Mouse (Mus musculus) cerebellum, adult 11-12 months (tissue): ENCODE measurements around the gene Dnmt3a.

Experiments
- DNase-seq: peaks from one replicate; pipeline ENCODE4 v3.0.0; 2022

Gene Dnmt3a

DNA sequence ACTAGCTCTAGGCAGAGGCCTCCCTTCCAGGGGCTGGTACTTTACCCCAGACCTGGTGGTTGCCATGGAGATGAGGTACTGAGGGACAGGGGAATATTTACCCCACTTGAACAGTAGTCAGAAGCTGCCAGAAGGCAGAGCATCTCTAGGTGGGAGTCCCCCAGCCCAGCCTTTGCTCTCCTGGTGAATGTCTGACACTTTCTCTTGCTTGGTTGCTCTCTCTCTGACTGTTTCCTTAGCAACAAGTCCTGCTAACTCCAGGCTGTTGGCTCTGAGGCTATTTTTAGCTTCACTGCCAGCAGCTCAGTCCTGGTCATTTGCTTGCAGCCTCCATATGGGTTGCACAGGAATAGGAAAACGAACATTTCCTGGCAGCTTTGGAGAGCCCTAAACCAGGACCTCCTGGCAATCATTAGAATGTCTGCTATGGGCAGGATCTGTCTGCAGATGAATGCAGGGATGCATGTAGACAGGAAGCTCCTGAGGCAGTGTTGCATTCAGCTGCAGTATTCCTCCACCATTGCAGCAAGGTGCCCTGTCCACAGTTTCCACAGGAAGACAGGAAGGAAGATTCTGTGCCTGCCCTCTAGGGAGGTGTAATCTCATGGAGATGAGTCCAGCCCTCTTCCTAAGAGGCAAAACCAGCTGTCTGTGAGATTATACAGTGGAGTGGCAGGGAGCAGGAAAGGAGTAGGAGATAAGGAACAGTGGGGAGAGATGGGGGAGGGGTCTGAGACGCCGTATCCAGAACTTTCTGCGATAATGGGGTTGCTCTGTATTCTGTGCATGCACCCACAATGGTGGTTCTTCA, 81.9 kb downstream of the Dnmt3a start:
- peak; percentile 88 for DNase-seq

DNA sequence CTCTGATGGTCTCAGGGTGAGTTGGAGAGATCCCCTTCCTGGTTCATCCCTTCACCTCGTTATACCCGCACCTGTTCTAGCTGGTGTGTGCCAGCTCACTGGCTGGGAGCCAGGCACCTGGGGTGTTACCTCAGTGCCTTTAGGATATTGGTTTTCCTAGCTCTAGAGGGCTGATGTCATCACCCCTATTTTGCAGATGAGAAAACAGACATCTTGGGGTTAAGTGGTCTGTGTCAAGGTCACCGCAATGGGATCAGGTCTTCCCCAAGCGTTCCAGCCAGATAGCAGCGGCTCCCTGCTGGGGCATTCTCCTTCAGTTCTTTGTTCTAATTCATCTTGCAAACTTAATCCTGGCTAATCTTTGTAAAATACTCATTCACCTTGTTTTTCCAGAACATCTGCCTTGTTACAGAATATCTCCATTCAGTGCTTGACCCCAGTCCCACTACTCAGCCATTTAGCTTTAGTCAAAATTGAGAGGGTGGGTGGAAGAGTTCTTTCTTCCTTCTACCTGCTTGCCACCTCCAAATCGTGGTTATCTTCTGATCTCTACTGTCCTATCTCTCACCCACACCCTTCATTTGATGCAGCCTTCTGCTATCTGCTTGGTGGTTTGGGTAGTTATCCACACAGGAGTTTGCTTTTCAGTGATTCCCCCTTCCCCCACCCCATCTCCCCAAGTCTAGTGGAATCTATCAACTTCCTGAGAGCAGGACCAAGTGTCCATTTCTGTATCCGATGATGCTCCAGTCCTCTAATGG, 84.2 kb downstream of the Dnmt3a start:
- DNase-seq, result peak; percentile 91

DNA sequence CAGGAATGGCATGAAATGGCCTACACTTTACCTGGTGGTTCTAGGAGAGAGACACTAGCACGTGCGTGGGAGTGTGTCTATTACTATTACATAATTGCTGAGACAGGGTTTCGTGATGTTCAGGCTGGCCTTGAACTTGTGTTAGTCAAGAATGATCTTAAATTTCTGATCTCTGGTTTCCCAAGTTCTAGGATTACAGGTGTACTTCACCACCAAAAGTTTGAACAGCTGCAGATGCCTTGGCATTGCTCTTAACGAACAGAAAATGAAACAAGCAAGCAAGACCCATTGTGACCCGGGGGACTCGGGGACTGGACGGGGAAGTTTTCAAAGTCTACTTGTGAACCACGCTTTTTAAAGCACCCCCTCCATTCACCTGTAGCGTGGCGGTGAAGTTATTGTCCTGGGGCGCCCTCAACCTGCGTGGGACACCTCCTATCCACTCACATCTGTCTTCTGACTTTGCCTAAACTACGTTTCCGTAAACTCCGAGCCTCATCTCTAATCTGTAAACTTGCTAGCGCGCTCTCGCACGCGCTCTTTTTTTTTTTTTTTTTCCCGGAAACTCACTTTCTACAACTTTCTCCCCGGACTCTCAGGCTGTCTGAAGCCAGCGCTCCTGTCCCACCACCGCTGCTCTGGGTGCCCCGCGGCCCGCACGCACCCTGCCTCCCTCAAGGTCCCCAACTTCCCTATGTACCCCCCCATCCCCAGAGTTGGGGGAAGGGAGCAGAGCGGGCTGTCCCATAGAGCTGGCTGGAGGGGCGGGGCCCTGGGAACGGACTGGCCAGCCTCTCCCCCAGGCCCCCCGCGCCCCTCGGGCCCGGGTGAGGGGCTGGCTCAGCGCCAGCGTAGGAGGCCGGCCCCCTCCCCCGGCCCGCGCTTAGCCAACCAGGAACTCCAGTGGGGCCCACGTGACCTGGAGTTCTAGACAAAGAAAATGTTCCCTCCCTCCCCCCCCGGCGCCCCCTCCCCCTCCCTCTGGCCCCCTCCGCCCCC, 85.2 kb downstream of the Dnmt3a start:
- peak; percentile 43 for DNase-seq

DNA sequence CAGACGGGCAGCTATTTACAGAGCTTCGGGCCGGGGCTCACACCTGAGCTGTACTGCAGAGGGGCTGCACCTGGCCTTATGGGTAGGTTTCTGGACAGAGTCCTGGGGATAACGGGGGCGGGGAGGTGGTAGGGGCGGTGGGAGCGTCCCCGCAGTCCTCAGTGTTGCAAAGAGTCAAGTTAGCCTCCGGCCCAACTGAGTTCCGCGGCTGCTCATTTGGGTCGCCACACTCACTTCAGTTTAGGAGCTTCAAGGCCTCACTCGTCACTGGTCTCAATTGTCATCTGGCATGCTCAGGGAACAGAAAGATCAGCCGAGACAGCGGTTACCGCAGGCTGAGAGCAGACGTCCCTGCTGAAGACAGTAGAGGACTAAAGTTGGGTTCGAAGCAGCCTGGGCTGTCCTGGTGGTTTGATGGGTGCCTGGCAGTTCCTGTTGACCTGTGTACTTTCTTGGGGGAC, 86.0 kb downstream of the Dnmt3a start:
- peak; percentile 35 for DNase-seq

DNA sequence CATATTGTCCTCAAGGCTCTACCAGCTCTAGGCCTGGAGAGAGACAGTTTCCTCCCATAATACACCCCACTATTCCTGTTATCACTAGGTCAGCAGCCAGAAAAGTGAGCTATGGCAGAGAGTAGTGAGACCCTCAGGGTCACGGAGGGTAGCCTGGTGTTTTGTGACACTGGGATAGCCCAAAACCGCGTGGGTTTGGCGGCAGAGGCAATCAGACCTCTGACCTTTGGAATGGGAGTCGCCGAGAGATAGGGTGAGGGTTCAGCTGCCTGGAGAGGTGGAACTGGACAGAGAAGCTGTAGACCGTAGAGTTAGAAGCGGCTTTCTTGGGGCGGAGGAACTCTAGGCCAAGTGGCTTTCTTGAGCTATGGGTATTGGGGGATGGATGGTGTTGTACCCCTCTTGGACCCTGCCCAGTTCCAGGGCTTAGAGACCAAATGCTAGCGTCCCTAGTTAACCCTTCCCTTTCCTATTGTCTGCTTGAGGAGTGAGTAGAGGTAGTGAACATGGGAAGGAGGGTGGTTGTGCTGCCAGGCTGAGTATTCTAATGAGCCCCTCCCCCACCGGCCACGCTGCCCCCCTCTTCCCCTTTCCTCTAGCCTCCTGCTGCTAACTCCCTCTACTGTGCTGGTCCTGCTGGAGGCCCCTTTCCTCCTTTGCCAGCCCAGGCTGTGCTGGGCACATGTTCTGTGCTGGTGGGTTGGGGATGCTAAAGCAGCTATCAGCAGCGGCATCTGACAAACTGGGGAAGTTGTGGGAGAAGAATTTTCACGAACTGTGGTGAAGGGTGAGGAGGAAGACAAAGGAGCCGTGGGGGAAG, 86.6 kb downstream of the Dnmt3a start:
- peak; percentile 36 for DNase-seq

DNA sequence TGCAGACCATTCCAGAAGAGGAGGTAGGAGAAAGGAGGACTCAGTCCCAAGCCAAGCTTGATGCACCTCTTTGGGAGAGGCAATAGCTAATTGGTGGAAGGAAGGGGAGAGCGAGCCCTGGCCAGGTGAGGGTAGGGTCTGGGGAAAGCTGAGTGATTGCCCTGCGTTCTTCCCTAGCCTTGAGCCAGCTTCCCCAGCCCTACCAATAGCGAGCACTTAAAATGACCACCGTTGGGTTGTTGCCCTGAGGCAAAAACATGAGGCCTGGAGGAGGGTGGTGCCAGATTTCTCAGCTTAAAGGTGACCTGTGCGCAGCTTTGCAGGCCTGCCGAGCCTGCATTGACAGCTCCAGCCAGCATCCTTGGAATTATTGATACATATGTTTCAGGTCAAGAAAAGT, 87.5 kb downstream of the Dnmt3a start:
- peak; percentile 23 for DNase-seq

DNA sequence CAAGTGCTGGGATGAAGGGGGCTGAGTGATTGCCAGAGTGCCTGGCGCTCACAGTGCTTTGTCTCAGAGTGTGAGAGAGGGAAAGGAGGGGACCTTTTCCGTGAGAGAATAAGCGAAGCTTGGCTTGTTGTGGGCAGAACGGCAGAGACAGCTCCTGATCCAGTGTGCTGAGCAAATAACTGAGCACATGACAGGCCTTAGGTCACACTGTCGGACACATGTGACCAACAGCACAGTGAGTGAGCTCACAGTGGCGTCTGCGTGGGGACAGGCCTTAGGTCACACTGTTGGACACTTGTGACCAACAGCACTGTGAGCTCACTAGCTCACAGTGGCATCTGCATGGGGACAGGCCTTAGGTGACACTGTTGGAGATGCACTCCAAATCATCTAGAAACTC, 88.7 kb downstream of the Dnmt3a start:
- no peak for DNase-seq

DNA sequence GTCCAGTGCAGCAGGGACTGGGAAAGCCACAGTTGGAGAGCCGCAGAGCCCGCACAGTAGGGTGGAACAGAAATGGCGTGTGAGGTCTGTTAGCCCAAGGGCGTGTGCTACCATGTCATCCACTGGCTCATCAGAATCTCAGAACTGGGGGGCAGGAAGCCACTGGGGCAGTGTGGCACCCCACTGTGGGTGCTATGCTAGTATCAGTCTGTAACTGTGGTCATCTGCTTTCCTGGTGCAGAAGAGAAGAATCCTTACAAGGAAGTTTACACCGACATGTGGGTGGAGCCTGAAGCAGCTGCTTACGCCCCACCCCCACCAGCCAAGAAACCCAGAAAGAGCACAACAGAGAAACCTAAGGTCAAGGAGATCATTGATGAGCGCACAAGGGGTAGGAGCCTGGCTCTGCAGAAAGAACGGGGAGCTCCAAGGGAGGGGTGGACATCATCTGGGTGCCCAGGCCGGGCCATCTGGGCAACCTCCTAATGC, 91.3 kb downstream of the Dnmt3a start:
- DNase-seq, result no peak

DNA sequence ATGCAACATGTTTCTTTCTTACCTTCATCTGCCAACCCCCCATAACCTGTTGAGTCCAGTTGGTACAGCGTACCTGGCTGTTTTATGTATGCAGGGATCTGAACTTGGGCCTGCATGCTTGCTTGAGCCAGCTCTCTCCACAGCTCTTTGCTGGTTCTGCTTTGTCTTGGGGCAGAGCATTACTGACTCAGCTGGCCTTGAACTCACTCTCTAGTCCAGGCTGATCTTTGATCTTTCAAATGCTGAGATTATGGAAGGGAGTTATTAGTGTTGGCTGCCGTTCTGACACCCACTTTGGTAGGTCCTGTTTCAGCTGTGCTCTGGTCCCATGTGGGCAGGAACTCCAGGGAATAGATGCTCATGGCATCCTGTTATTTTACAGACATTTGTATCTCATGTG, 93.0 kb downstream of the Dnmt3a start:
- no peak for DNase-seq

DNA sequence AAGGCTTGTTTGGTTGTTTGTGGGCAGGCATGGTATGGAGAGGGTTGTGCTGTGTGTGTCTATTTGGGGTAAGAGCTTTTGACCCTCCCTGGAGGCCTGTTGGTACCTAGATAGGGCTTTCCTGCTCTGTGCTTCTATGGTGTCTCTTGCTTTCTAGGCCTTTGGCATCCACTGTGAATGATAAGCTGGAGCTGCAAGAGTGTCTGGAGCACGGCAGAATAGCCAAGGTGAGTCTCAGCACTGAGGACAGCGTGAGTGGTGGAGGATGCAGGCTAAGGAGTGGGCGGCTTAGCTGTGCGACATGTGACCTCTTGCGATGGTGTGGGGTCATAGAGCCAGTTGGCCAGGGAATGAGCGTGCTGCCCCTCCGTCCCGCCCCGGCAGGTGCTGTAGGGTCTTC, 99.6 kb downstream of the Dnmt3a start:
- DNase-seq, result no peak

DNA sequence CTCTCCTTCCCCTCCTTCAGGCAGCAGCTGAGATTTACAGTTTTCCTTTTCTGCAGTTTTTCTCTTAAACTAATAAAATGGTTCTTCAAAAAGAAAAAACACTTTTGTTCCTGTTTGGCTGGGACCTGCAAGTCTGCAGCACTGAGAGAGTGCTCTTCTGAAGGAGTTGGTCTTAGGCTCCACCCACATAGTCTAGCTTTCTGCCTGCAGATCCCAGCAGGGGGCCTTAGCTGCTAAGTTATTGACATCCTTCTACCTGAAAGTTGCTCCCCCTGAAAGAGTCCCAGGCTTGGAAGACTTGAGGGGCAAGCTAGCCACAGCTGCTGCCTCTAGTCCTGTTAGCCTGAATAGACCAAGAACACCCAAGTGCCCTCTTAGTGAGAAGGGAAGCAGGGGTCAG, 100.5 kb downstream of the Dnmt3a start:
- DNase-seq, result no peak

DNA sequence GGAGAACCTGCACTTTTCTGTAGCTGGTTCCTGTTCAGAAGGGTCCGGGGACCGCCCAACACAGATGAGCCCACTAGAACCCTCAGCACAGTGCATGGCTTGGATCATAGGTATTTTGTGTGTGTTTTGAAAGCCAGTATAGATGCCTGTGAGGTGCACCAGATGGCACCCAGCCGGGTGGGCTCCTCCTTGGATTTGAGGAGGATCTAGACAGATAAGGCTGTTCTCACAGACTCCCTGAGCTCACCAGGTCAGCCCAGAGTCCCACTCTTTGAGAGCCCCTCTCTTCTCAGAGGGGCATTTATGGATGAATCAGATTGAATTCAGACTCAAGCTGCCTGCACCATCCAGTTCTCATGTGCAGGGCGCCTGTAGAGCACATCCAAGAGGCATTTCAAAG, 101.2 kb downstream of the Dnmt3a start:
- DNase-seq, result no peak

DNA sequence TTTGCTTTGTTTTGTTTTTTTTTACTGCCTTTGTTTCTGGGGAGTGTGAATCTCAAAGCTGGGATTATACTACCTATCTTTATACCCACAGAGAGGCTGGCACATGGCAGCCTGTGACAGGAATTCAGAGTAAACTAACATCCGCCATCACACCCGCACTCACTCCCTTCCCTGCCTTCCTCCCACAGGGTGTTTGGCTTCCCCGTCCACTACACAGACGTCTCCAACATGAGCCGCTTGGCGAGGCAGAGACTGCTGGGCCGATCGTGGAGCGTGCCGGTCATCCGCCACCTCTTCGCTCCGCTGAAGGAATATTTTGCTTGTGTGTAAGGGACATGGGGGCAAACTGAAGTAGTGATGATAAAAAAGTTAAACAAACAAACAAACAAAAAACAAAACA, 101.6 kb downstream of the Dnmt3a start:
- DNase-seq, result no peak

DNA sequence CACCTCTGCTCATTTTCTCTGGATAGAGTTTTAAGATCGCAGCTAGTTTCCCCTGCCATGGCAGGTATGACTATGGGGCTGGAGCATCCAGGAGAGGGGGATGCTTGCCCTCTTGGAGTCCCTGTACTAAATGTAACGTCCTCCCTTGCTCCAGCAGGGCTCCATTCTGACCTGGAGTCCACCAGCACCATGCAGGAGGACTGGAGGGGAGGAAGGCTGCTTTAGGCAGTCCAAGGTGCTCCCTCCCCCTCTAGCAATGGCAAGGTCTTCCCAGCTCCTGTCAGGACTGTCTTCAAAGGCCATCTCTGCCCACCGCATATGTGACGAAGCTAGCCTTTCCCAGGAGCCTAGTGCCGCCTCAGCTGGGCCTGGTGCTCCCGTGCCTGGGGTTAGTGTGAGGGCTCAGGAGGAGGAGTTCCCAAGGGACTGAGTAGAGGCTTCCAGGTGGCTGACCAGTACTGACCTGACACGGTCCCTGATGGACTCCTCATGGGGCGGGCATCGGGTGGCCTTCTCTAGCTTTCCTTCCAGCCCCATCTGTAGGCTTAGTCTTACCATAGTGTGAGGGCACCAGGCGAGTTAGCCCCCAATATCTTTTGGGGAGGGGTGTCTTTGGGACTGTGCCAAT, 104.8 kb downstream of the Dnmt3a start:
- no peak for DNase-seq

DNA sequence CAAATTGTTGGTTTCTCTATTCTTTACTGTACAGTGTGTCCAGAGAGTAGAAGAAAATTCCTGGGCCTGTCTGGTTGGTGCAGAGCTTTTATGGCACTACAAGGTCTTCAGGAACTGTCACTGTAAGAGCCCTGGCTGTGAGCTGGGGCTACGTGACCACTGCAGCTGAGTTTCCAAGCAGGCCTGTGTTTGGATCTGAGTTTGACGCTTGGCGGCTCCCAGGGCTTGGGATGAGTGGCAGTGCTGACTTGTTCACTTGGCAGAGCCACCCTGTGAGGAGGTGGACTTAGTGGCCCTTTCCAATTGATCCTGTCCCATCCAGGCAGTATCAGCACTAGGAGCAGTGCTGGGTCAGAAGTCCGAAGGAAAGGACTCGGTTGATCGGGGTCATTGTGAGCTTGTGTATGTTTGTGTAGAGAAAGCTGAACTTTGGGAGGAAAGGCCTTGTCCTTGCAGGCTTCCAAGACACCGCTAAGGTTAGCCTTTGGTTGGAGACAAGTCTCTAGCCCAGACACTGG, 106.1 kb downstream of the Dnmt3a start:
- no peak for DNase-seq

DNA sequence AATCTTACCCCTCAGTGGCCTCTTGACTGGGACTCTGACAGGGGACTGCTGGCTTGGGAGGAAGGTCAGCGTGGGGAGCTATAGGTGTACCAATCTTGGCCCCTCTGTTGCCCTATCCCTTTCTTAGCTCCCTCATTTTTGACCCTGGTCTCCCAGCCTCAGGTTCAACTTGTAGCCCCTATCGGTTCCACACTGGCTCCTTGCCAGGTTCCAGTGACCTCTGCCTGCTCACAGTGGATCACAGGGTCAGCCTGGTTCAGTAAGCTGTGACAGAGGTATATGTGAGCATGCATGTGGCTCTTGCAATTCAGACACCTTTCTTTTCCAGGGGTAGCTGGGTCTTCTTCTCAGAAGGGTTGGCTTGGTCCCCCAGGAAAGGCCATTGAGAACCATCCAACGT, 110.0 kb downstream of the Dnmt3a start:
- no peak for DNase-seq

DNA sequence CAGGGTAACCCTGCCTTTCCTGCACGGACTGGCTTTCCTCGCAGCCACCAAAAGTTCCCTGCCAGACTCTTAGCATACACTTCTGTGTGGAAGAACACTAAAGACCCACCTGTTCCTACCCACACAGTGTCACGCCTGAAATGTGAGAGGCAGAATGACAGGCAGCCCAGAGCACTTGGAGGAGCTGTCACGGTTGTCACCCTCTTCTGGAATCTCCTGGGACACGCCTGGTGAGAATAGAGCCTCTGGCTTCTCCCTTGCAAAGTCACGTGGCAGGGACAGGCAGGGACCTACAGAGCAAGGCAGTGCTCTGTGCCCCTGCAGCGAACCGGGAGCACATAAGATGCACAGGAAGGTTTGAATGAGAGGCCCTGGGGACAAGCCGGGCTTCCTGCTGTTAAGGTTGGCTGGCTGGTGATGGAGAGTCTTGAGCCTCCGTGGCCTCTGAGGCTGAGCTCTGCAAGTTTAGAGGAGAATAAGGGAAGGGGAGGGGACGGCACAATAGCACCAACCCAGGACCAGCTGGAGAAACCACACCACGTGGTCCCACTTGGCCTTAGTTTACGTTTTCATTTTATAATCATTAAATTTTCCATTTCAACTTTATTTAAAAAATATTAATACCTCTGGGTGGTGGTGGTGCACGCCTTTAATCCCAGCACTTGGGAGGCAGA, 112.0 kb downstream of the Dnmt3a start:
- DNase-seq, result no peak

DNA sequence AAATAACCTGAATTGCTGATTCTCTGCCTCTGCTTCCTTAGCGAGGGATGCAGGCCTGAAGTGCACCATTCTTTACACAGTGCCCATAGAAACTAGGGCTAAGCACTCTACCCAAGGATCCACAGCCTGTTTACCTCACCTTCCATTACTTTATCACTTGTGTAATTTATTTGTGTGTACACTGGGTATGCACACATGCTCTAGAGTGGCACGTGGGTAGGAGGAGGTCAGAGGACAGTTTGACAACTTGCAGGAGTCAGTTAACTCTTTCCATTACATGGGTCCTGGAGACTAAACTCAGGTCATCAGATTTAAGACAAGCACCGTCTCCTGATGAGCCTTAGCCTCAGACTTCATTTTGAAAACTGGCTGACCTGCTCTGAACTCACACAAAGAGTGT, 112.8 kb downstream of the Dnmt3a start:
- no peak for DNase-seq

DNA sequence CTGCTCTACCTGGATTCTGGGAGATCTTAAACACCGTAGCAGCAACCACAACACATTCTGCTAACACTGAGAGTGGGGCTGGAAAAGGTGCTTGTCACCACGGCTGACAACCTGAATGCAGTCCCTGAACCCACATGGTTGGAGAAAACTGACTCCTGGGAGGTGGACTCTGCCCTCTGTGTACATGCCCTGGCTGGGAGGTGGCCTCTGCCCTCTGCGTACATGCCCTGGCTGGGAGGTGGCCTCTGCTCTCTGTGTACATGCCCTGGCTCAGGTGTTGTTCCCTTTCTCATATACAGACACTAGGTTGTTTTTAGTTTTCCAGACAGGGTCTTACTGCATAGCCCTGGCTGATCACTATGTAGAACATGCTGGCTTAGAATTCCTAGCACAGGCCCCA, 113.6 kb downstream of the Dnmt3a start:
- no peak for DNase-seq

DNA sequence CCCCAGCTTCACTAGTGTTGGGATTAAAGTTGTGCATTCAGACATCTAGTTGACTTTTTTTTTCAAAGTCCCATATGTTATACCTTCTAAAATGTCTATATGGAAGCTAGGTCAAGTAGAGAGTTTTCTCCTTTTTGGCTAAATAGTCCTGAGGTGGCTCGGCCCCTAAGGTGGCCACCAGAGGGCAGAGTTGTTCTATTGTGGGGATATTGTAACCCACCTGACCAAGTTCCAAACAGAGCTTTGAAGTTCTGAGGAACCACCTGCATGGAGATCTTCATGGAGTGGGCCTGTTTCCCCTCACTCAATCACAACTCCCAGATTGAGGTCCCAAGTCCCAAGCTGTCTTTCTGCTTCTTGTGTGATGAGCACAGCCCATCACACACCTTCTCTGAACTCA, 120.3 kb downstream of the Dnmt3a start:
- peak; percentile 58 for DNase-seq

DNA sequence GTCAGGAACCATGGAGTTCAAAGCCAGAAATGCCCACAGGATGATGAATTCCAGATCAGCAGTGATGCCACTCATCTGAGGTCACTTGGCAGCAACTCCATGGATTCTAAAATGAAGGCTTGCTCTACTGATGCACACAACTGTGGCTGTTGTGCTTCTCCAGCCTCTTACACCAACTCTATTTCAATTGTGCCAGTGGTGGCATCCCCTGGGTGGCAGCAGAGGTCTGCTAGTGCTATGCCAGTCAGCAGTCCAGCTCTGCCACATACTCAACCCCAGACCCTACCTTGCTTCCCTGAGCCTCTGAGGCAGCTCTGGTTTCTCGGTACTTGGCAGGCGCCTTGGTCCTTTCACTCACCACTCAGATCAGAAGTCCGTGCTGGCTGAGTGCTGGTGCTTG, 123.0 kb downstream of the Dnmt3a start:
- DNase-seq, result no peak
